Mouse (Mus musculus) Muller cell, postnatal 12 days (primary cell): Measurements from ENCODE around the gene Man2b2.

Source experiments
- DNase-seq: peaks from one replicate; pipeline ENCODE4 v3.0.0-alpha.2; 2015; ENCODE audit errors: inconsistent ontology term

The Man2b2 gene

DNA sequence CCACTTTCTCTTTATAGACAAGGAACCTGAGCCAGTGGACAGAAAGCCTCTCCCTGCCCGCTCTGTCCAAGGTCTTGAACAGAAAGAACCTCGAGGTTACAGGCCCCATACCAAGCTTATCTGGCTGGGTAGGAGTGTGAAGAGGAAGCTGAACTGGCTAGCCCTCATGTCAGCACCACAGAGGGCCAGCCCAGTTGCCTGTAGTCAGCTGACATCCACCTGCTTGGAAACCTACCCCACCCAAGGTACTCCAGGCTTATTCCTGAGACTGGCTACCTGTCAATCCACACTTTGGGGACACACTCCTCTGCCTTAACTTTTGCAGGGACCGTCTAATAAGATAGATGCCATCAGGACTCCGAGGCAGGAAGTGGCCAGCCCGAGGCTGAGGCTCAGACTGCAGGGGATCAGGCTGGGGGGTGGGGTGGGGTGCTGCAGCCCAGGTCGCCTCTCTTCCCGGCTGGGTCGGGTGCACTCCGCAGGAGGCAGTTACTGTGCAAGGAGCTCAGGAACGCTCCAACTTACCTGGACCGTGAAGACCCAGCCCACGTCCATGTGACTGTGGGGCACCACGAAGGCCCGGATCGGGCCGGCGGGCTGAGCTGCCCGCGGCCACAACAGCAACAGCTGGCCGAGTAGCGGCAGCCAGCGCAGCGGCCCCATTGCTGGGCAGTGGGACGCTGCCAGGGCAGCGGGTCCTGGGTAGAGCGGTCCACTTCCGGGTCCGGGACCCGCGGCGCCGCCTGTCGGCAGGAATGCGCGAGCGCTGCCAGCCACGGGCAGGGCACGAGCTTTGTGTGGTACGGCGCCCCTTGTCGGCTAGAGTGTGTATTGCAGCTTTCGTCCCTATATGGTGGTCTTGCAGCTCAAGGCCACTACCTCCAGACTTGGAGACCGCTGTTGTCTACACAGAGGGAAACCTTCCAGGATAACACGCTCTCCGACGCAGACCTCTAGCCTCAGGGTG, at the start of gene Man2b2:
Man2b2 (minus strand) TSS at position 741 of the 967 bp plus-strand sequence.
- DNase-seq: peak; percentile 89

DNA sequence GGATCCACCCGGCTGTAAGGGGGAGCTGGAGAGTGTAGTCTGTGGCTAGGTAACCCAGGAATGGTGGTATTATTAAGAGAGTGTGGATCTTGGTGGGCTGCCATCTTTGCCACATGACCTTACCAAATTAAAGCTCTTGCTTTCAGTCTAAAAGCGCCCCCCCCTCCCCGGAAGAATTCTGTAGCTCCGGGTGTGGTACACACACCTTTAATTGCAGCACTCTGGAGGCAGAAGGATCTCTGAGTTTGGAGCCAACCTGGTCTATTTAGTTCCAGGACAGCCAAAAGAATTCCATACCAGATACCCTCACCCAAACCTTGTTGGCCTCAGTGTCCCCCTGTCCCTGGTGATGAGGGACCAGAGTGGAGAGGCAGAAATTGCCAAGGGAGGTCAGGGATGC, 48.3 kb upstream of the Man2b2 start:
- no peak for DNase-seq

DNA sequence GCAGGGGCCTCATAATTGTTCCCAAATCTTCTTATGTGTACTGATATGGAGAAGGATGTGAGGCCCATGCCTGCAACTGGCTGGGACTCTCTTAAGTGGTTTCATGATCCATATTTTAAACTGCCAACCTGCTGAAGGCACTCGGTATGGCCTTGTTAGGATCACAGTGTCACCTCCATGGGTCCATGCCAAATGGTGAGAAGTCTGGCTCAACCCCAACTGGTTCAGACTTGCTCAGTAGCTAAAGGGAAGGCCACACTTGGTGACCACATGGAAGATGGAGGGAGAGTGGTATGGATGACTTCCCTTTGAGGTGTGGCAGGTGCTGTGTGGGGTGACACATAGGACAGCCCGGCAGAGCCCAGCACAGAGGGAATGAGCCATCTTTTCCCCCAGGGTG, 47.2 kb upstream of the Man2b2 start:
- DNase-seq: no peak

DNA sequence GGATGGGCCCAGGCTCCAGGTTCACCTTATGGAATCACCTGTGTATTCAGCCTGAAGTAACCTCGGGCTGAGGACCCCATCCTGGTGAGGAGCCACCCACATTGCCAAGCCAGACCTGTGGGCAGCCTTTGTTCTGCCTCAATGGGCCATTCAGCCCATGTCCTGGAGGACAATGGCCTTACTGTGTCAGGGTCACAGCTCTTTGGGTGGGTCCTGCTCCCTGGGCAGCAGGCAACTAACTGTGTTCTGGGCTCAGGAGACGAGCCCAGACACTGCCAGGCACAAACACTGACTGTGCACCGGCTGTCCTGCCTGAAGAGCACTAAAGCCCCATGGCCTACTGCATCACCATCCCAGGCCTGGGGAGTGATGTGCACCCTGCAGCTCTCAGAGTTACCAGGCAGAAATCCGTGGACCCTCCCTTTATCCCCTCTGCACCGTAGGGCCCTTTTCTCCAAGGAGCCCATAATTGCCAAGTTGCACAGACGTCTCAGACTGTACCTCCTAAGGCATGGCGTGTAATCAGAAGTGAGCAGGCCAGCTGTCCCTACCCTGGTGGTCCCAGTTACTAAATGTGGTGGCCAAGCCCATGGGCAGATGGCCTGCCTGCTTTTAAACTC, 46.4 kb upstream of the Man2b2 start:
- DNase-seq: no peak

DNA sequence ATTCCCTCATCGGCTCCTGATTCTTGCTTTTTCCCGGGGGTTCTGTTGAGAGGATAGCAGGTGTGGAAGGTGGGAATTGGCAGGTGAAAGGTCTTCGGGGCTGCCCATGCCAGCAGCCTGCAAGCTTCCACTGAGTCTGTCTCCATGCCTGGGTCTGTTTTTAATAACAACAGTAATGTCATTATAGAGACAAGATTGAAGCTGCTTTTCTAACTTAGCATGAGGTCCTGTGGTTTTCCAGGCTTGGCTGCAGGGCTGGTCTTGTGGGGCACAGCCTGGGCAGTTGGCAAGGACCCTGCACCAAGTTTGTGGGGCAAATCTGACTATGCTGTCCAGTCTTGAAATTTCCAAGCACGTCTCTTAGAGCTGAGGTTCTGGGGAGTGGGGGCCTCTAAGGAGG, 45.5 kb upstream of the Man2b2 start:
- DNase-seq: no peak

DNA sequence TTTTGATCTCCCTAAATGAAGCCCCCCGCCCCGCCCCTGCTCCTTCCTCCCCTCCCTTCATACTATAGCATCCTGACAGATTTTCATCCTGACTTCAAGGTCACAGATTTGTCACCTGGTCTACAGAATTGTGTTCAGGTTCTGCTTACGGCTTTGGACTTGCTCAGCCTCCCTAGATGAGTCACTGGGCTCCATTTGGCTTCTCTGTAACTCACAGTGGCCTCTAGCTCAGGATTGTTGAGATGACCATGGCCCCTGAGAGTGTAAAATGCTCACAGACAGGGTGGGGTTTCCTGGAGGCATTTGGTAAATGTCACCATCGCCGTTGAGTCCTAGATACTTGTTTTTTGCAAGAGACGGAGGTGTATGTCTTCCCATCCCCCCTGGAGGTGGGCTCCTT, 40.5 kb upstream of the Man2b2 start:
- DNase-seq: no peak

DNA sequence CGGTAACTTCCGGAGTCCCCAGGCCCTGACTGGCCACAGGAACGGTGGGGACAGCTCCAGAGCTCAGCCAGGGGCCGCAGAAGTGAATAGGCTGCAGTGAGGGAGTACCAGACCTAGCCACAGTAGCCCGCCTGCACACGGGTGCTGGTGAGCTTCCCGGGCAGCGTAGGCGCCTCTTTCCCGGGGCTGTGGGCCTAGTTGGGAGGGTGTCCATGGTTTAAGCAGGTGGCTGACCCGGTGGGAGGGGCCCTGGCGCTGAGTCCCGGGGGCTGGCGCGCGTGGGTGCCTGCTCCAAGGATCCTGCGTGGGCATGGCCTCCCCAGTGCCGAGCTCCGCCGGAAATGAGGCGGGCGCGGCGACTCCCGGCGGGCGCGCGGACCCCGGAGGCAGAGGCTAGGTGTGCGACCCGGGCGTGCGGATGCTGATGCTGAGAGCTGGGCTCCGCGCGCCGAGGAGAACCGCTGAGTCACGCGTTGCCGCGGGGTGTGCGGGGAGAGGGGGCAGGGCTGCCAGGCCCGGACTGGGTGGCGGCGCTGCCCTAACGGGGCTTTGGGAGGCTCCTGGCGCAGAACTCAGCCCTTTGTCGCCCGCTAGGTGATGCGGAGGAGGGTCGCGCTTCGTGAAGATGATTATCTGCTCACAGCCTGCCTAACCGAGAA, 39.3 kb upstream of the Man2b2 start:
- peak; percentile 33 for DNase-seq

DNA sequence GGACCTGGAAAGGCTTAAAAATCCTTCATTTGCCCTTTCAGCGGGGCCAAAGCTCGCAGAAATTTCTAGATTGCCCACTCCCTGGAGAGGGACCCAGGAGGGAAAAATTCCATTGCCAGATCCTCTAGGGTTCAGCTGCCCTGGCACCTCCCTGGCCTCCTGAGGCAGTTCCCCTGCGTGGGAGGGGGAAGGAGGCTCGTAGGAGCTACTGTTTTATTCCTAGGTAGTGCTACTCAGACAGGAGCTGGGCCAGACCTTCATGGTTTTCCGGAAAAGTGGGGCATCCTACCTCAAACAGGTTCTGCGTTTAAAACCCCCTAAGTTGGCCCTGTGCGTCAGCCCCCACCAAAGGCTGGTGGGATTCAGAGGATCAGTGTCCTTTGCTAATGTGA, 38.7 kb upstream of the Man2b2 start:
- peak; percentile 16 for DNase-seq

DNA sequence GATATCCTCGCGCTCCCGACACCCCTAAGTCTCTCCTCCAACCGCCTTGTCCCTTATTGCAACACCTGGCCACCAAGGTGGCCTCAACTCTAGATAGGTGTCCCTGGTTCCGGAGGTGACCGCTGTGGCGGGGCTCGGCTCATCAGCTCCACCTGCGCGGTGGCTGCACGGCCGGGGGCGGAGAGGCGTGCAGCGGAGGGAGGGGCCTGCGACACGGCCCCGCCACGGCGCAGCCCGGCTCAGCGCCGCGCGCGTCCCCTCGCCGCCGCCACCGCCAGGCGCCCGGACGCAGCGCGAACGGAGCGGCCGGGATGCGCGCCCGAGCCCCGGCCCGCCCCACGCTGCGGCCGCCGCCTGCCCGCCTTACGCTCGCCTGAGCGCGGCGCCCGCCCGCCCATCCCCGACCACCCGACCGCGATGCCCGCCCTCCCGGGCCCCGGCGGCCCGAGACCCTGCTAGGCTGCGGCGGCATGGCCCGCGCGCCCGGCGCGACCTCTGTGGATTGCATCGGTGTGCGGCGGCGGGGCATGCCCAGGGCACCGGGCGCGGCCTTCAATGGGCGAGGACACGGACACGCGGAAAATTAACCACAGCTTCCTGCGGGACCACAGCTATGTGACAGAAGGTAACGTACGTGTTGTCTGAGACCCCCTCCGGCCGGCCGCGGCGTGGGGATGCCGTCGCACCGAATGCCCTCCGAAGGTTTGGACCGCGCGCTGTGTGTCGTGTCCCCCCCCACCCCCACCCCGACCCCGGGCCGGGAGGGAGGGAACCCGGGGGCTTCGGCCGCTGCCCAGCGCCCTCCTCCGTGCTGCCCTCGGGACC, 38.0 kb upstream of the Man2b2 start, which contains the start of gene Ppp2r2c:
Ppp2r2c (plus strand) TSS at position 248 of the 825 bp plus-strand sequence.
- no peak for DNase-seq

DNA sequence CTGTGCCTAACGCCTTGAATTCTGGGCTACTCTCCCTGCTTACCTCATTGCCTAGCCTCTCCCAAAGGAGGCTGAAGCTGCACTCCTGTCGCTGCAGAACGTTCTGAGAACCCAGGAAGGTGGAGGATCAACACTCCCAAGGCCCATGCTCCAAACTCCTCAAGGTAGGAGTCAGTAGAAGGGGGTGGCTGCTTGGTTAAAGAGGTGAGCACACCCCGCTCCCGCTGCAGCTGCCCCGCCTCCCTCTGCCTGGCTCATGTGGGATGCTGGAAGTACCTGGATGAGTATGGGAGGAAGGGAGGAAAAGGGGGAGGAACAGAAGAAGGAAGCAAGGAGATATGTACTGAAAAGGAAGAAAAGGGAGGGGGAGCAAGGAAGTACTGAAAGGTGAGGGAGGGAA, 37.1 kb upstream of the Man2b2 start:
- DNase-seq: no peak

DNA sequence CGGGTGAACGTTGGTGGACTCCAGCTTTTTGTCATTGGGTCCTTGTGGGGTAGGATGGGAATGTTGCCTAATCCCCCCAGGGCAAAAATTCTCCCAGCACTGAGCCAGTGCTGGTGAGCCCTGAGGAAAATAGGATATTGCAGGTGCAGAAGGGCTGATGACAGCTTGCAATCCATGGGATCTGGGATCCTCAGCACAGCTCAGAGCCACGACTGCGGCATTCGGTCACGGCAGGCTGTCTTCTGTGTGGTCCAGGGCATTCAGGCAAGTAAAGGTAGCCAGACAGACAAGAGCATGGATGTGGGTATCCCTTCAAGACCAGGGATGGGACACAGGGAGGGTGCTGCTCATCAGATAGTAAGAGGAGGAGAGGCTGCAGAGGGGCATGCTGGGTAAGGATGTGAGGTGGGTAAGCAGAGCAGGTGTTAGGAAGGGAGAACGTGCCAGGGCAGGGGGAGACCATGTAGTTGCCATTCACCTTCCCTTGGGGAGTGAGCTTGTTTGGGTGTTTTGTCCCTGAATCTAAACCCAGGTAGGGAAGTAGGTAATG, 36.3 kb upstream of the Man2b2 start:
- no peak for DNase-seq

DNA sequence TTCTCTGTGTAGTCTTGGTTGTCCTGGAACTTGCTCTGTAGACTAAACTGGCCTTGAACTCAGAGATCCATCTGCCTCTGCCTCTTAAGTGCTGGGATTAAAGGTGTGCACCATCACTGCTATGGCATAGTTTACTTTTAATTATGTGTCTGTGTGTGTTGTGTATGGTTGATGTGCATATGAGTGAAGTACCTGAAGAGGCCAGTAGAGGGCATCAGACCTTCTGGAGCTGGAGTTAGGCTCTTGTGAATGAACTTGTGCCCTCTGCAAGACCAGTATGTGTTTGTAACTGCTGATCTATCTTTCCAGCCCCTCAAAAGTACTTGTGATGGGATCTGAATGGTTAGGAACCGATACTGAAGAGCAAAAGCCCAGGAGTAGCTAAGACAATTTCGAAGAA, 30.6 kb upstream of the Man2b2 start:
- no peak for DNase-seq

DNA sequence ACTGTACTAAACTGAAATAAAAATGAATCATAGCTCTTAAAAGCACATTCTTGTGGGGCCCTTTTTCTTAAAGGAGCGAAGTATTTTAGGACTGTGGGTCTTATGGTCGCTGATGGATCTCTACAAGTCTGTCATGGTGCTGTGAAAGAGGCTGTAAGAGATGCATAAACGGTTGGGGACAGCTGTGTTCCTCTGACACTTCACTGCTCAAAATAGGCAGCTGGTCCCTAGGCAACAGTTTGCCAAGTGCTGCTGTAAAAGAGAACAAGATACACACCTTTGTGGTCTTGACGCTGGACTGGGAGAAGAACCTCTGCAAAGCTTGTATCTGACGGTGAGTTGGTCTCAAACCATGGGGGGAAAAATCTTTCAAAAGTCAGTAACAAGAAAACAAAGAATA, 27.1 kb upstream of the Man2b2 start:
- no peak for DNase-seq

DNA sequence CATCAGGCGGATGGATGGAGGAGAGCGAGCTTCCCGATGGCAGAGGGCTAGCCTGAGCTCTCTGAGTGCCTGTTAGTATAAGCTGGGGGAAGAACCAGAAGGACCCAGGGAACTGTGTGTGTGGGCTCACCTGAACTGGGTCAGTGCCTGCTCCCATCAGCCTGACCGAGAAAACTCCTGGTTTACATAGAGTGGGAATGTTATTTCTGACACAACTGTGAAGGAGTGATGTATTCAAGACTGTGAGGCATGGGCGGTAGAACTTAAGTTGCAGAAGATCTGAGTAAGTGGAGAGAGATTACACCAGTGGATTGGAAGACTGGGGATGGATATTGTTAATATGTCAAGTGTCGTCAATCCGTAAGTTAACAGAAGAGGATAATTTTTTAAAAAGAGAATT, 26.1 kb upstream of the Man2b2 start:
- DNase-seq: no peak

DNA sequence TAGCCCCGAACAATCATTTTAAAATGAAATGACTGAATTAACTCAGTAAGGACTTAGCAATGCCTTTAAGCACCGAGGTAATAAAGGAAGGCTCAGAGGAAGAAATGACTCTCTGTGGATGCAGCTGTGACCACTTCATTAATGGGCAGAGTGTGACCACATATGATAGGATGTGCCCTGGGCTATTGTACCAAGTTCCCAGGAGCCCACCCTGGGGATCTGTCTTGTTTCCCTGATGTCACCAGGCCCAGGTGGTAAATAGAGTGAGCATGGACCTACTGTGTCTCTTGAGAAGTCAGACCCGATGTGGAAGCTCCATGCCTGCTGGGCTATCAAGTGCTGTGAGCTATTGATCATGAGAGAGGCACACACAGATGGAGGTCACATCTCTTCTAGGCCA, 24.7 kb upstream of the Man2b2 start:
- no peak for DNase-seq

DNA sequence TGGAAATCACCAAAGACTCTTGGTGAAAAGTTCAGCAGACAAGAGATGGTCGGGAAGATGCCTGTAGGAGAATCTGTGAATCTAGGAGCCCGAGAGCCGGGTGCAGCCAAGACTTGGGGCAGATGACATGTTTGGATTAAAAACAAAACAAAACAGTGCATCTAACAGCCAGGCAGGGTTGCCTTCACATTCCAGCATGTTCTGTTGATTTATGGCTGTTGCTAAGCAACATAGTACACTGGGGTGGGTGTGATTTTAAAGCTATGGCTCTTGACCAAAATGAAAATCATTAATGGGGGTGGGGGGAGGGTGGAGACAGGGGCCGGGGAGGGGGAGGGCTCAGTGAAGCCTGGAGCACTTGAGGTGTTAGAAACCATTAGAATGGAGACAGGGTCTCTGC, 21.1 kb upstream of the Man2b2 start:
- DNase-seq: no peak

DNA sequence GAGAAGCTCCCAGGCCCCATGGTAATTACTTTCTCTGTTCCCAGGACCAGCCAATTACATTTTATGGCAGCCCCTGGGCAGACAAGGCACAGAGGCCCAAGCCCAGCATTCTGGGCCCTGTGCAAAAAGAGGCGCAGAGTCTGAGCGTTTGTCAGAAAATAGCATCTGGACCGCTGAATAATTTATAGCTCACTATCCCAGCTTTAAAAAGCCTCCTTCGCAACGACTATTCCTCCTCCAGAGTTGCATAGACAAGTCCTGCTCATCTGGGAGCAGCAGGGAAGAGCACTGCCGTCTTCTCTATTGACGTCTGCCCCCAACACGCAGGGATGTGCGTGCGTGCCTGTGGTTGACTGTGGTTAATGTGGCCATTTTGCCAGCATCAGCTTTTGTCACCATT, 14.0 kb upstream of the Man2b2 start:
- DNase-seq: no peak

DNA sequence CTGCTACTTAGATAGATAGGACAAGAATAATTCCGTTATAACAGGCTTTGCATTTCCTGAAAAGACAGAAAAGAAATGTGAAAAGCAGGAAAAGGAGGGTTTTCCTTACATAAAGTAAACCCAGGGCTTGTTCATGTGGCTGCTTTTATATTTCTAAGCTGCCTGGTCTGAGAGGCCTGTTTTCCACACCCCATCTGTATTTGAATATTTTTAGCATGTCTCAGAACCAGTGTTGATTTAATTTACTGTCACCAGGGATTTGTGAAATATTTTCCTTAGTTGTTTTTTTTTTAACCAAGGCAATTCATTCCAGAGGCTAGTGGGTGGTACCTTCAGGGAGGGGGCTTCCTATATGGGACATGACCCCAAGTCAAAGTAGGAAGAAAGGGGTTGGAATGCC, 11.2 kb upstream of the Man2b2 start:
- DNase-seq: no peak

DNA sequence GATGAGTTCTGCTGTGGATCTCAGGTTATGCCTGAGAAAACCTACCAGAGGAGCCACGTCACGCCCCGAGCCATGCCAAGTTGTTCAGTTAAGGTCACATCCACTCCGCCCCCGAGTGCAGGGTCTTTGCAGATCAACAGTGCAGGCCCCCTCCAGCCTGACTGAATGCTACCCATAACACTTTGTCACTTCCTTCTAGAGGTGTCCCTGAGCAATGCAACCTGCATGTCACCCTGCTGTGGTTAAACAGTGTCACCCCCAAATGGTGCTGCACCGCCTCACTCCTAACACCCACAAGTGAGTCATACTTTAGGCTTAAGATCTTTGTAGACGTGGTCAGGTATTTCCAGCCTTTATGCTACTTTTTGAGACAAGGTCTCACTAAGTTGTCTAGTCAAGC, 9.6 kb upstream of the Man2b2 start:
- DNase-seq: no peak

DNA sequence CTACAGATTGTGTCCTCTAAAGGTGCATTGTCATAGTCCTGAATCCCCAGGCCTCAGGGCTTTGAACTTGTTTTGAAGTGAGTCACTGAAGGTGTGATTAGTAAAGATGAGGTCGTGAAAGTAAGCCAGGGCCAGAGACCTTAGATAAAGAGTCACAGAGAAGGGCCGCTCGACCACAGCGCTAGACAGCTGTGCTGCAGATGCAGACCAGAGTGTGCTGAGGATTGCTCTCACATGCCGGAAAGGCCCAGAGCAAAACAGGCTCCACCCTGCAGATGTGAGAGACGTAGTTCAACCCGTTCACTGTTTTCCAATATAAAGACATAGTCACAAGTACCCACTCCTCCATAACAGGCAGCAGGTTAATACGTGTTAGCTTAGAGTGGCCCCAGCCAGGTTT, 9.1 kb upstream of the Man2b2 start:
- no peak for DNase-seq

DNA sequence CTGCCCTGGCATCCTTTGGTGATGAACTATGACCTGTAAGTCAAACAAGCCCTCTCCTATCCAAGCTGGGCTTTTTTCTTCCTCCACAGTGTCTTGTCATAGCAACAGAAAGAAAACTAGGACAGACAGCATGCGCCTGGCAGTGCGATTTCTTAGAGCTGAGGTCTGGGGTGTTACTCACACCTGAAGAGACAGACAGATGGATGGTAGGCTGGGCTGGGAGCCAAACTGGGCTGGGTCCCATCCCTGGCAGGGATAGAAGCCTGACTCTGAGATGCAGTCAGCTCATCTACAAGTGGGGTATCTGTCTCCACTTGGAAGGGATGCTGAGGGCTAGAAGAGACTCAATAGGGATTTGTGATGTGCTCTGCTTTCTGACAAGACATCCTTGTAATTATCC, 8.6 kb upstream of the Man2b2 start:
- no peak for DNase-seq

DNA sequence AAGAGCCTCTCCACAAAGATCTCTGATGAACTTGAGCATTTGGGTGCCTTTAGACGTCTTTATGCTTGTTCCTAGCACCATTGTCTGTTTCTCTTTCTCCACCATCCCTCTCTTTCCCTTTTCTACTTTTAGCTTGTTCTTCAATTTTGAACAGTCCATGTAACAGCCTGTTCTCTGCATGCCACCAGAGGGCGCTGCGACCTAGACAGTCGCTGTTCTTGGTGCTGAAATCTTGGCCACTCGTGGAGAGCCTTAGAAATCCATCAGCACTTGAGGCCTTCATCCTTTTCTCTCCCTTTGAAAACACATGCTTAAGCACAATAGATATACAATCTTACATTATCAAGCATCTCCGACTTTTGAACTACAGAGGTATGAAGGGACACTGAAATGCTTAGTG, 5.5 kb upstream of the Man2b2 start:
- peak; percentile 33 for DNase-seq
